Mouse (Mus musculus): ENCODE results near the gene Xpo4.
"Not testable (repeated sequence)": the region's sequence is repeated elsewhere in the genome, so short reads cannot be mapped to it uniquely, and the experiment has no call there.

Gene Xpo4

DNA sequence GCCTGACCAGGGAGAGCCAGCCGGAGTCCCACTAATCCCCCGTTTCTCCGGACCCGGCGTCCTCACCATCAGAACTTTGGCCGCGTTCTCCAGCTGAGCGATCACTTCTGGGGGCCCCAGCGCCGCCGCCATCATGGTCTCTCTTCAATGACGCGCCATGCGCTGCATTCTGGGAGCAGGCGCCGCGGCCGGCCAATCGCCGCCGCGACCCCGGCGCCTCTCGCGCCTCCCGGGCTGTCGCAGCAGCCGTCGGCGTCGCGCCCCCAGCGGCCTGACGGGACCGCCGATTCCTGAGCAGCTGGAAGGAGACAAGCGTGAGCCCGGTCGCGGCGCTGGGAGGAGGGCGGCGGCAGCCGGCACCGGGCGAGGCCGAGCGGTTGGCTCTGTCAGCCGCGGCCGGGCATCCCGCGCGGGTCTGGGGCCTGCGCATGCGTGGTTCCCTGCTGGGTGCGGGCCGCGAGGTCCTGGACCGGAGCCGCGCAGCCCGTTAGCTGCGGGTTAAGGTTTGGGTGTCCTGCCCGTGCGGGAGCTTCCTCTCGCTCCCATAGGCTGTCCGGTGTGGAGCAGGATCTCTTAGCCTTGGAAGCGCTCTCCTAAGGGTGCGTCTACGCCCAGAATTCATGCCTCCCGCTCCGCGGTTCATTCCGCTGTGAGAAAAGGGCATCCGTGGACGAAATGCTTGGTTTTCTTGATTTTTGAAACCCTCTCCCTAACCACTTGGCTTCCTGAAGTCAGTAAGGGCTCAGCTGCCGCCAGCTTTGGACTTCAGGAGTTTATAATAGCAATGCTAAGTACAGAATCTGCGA, at the start of gene Xpo4:
TSS of gene Xpo4 (minus strand) at position 609 of the 806 bp plus-strand sequence.
- DNase-seq (ENCODE audit: low spot score in 2 of 2), result peak; percentile 87 to 89

DNA sequence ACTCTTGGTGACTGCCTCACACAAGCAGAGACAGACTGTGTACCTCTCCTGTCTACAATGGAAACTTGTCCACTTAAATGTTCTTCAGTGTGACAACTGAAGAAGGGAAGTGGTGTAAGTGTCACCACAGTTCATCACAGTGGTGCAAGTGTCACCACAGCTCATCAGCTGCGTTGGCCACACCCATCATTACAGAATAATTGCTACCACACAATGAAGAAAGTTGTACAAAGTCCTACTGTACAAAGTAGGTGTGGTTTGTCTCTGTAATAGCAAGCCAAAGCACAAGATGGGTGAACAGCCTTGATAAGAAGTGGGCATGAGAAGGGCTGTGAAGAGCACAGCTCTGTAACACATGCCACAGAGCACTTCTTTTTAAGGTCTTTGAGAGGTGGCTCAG, 47.7 kb upstream of the Xpo4 start:
- DNase-seq (ENCODE audit: low spot score in 2 of 2), result no peak

DNA sequence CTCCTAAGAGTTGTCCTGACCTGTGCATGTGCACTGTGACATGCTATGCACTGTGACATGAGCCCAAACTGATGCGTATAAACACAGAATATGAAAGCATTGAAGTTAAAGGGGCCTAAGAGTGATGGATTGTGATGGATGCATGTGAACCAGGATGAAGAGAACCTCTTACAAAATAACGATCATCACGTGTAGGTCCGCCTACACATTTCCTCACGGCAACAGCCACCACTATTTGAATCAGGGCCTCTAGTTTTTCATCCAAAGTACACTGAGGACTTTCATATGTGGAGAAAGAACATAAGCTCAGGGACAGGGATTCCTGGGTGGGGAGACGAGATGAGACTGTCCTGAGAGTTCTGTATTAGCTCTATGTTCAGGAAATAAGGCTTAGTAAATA, 45.8 kb upstream of the Xpo4 start:
- DNase-seq (ENCODE audit: low spot score in 2 of 2), result no peak

DNA sequence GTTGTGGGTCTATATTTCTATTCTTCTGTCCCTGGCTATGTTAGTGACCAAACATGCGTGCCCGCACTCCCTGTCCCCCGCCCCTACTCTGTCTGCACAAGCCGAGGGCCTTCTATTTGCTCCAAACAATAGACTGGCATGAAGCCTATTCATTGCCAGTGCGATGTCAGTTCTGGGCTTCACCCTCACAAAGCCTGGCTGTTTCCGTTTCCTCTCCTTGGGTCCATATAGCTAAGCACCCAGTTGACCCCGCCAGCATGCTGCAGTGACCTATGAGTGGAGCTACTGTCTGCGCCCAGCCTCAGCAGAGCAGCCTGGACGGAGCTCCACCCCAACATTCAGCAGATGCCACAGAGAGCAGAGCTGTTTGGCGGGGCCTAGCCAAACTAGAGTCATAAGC, 43.9 kb upstream of the Xpo4 start:
- no peak for DNase-seq (ENCODE audit: low spot score in 2 of 2)

DNA sequence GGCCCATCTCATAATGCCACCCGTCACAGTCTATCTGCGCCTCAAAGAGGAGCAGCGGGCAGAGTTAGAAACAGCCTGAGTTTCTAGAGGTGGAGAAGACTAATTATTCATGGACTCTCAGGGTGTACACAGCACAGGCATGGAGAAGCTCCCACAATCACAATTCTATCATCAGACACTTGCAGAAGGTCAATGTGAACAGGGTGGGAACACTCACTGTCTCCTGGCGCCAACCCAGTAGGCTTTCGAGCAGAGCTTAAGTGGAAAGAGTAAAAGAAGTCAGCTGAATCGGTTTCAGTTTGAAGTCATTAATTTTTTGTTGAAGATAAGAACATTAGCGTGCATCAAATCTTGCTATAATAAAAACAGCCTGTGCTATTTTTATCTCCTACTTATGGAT, 43.4 kb upstream of the Xpo4 start:
- no peak for DNase-seq (ENCODE audit: low spot score in 2 of 2)

DNA sequence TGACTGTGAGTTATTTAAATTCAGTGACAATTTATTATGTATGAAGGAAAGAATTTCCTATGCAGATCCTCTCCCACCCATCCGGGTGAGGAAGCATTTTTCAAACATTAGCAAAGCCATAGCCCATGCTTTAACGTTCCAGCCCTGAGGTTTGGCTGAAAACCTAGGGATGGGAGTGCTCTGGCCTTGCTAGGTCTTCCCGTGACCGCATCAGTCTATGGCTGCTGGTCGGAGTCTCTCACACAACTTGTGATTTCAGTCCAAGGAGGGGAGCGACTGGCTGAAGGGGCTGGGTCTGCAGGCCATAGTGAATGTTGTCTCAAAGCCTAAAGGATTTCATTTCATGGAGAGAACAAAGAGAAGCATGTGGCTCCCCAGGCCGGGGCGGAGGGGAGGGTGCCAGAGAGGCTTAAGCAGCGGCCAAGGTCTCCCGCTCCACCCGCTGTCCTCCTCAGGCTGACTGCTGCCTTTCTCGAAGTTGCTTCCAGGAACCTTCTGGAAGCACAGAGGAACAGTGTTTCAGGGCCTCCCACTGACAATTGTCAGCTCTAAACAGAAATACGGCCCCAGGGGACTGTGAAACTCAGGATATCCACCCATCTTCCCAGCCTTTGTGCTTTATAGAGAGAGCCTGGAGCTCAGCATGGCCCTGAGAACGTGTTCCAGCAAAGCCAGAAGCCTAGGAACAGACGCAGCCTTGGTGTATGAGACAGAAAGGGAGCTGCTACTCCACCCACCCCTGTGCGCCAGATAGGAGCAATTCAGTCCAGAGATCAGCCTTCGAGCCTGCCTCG, 42.1 kb upstream of the Xpo4 start:
- no peak for DNase-seq (ENCODE audit: low spot score in 2 of 2)

DNA sequence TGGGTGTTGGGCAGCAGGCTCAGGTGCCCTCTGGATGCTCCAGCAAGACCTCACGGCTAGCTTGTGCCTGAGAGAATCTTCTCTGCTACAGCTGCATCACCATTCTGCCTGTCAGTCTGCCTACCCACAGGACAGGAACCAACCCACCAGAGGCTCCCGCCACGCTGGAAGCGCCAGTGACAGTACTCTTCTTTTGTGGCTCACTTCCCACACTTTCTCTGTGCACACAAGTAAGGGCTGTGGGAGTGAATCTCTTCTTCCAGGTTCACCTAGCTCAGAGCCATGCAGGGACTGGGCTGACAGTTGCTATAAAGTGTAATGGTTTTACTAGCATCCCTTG, 41.5 kb upstream of the Xpo4 start:
- DNase-seq (ENCODE audit: low spot score in 2 of 2), result no peak

DNA sequence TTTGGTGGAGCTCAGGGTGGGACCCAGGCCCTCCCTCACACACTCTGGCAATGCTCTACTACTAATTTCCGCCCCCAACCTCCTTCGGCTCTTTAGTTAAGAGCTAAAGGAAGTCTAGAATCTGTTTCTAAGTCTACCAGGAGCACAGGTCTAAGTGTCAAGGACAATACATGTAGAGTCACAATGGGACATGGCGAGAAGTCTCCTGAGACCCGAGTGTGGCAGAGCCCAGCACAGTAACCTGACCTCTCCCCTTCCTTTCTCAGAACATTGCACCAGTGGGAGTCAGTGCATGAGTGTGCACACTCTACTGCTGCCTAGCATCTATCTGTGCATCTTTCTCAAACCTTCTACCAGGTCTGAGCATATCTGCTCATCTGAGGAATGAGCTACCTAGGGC, 40.5 kb upstream of the Xpo4 start:
- no peak for DNase-seq (ENCODE audit: low spot score in 2 of 2)

DNA sequence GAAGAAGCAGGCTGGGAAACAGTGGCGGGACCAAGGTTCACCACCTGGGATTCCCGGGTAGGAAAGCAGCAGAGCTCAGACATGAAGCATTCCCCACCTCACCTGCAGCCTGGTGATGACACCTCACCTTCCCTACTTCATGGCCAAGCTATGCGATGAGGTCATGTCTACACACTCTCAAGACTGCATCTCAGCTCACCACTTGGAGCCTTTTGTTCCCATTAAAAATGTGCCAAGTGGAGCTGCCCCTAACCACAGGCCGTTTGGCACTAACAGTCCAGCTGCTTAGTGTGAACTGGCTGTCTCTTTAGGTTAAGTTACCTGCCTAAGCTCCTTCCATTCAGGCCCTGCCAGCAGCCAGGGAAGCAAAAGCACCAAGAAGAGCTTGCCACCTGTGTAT, 39.8 kb upstream of the Xpo4 start:
- DNase-seq (ENCODE audit: low spot score in 2 of 2), result no peak

DNA sequence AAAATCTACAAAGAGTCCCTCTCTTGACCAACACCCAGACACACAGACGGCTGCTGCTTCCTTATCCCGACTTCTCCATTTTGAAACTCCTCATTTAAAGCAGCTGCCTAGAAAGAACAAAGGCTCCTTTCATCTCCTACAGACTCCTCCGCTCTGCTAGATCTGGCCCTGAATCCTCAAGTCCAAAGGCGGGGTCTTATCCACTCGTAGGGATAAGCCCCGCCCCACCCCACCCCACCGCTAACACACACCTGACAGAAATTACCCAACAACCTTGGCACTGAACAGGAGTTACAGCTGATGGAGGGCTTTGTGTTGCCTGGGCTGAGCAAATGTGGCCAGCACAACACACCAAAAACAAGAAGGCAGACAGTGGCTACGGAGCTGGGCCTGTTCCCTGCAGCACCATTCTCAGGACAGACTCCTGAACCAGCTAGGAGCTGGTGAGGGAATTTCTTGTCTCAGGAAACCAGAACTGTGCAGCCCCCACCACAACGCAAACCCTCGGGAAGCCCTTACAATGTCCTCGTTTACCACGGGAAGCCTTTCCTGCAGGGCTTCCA, 36.8 kb upstream of the Xpo4 start:
- no peak for DNase-seq (ENCODE audit: low spot score in 2 of 2)

DNA sequence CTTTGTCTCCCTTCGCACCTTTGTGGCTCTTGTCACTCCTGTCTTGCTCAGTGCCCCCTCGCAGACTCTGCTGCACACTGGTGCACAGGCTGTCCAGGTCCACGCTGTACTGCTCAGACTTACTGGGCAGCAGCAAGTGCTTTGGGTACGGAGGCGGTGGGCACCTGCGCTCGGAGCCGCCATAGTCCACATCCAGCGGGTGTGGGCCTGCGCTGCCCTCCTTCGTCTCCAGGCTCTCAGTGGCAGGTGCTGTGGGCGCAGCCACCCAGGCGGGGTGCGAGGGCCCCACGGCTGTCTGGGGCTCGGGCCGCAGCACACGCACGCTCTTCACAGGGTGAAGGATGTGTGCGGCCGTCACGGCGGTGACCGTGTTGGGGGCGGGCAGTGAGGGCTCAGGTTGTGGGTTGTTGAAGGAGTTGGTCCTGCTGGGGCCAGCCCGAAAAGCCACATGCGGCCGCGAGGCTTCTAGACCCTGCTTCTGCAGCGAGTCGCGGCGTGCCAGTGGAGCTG, 34.3 kb upstream of the Xpo4 start:
- DNase-seq (ENCODE audit: low spot score in 2 of 2), result no peak

DNA sequence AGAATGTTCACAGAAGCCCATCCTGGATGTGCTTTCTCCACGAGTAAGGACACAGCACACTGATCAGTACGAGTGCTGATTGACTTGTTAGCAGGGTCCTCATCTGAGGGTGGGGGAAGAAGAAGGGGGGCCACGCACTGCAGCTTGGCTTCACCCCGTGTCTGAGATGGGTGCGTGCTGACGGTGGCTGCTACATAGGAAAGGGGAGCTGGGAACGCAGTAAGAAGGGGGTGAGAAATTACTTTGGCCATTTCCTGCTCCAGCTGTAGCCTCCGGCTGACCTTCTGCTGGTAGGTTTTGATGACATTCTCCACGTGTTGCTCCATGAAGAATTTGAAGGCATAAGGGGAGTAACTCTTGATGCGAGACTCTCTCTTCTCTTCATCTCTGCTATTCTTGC, 33.8 kb upstream of the Xpo4 start:
- DNase-seq (ENCODE audit: low spot score in 2 of 2), result no peak

DNA sequence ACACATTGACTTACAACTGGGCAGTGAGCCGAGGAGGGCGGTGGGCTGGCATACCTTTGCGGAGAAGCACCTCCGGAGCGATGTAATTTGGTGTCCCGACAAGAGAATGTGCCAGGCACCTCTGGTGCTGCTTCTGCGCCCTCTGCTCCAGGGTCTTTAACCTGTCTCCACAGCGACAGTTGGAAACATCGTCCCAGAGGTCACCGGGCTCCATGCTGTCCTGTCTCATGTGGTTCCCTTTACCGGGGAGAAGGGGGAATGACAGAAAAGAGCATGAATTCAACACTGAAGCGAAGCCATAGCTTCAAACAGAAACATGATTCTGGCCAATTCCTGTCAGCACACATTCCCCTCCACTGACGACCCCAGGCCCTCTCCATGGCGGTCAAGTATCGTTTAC, 30.8 kb upstream of the Xpo4 start:
- DNase-seq (ENCODE audit: low spot score in 2 of 2), result peak in 1 of 2 experiments; percentile 2

DNA sequence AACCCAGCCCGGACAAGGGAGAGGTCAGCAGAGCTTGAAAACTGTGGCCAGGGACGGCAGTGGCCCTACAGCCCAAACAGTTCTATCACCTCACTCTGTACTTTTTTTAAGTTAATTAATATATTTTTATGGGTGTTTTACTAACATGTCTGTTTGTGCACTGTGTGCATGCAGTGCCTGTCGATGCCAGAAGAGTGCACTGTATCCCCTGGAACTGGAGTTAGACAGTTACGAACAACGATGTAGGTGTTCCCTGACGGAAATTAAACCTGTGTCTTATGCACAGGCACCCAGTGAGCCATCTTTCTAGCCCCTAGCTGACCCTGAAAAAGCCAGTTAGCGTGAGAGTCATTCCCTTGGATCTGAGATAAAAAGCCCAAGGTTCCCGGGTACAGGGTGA, 30.3 kb upstream of the Xpo4 start:
- peak in 1 of 2 experiments; percentile 44 for DNase-seq (ENCODE audit: low spot score in 2 of 2)

DNA sequence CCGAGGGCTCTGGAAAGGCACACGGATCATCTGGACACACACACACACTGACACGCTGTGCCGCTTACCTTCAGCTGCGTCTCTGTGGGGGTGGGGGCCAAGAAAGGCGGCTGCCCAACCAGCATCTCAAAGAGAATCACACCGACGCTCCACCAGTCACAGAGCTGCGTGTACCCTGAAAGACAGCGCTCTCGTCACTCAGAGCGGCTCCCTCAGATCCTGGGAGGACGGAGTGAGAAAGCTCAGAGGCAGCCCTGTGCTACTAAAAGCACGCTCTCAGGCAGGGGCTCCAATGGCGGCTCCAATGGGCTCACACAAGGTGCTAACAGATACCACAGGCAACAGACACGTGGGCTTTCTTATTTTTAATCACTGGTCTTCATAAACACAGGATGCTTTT, 29.0 kb upstream of the Xpo4 start:
- no peak for DNase-seq (ENCODE audit: low spot score in 2 of 2)

DNA sequence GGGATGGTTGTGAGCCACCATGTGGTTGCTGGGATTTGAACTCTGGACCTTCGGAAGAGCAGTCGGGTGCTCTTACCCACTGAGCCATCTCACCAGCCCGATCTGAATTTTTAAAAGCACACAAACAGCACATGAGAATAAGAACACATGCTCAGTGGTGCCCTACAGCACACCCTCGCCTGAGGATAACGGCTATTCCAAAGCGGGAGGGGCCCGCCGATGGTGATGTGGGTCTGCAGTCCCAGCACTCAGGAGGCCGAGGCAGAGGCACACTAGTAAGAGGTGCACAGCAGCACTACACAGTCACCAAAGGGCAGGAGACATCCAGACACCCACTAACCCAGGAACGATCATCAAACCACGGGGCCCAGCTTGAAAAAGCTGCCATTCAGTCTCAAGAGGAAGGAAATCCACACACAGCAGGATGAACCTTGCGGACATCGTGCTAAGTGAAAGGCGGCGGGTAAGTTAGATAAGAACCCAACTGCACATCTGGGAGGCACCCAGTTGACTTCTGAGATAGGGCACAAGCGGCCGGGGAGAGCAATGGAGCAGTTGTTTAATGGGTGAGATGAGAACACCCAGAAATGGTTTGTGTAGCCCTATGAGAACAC, 27.4 kb upstream of the Xpo4 start:
- DNase-seq (ENCODE audit: low spot score in 2 of 2), result peak; percentile 37 to 52

DNA sequence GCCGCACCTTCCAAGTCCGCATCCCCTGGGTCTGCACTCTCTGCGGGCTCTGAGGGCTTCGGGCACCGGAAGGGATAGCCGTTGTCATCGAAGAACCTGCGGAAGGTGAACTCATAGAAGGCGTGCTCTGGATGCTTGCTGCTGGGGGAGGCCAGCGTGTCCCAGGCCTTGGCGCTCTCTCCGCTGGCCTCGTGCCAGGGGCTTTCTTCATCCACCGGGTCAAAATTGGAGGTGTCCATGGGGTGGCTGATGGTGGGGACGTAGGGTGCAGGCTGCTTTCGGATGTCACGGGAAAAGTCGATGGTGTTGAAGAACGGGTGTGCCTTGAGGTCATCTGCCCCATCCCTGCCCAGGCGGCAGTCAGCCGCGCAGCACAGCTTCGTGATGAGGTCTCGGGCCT, 26.1 kb upstream of the Xpo4 start:
- DNase-seq (ENCODE audit: low spot score in 2 of 2), result no peak

DNA sequence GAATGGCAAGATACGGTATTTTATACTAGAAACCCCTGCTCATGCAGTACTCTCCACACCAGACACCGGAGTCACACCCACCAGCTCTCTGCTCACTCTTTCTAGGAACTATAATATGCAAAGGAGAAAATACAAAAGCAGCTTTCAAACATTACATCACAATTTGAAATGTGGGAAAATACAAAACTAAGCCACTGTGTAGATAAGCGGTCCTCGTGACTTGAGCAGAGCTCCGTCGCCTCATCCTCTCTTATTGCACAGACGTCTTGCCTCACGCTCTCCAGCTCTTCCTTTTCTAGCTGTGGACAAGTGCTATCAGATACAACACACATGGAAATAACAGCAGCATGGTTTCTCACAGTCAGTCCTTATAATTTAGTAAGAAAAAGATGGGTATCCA, 25.5 kb upstream of the Xpo4 start:
- DNase-seq (ENCODE audit: low spot score in 2 of 2), result no peak

DNA sequence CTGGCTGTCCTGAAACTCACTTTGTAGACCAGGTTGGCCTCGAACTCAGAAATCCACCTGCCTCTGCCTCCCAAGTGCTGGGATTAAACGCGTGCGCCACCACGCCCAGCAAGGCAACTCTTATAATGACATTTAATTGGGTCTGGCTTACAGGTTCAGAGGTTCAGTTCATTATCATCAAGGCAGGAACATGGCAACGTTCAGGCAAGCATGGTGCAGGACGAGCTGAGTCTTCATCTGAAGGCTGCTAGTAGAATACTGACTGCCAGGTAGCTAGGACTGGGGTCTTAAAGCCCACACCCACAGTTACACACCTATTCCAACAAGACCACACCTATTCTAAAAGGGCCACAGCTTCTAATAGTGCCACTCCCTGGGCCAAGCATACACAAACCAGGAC, 22.8 kb upstream of the Xpo4 start:
- not testable (repeated sequence) for DNase-seq (ENCODE audit: low spot score in 2 of 2)

DNA sequence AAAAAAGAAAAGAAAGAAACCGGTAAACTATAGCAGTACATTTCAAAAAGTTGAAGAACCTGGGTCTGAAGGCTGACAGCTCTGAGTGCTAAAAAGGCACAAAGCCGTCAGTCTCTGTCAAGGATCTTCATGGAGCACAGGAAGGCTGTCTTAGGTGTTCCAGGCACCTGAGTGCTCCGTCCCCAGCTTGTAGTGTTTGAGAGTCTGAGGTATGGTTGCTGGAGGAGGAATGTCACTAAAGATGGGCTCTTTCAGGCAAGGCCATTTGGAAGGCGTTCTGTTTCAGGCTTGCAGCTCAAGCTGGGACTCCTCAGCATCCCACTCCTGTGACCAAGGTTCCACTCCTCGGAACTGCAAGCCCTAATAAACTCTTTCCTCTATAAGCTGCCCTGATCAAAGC, 22.2 kb upstream of the Xpo4 start:
- no peak for DNase-seq (ENCODE audit: low spot score in 2 of 2)

DNA sequence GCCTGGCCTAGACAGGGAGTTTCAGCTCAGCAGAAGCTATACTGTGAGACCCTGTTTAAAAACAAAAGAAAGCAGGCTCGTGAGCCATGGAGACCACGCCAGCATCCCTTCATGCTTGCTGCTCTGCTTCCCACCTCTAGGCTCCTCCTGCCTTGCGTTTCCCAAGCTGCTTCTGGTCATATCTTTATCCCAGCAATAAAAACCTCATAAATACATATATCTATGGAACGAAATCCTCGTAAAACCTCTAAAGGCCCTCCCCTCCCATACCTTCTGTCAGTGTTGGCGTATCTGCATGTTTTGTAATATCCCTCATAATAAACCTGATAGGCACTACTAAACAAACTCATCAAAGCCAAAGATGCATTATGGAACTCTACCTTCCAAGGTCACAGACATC, 21.4 kb upstream of the Xpo4 start:
- DNase-seq (ENCODE audit: low spot score in 2 of 2), result no peak

DNA sequence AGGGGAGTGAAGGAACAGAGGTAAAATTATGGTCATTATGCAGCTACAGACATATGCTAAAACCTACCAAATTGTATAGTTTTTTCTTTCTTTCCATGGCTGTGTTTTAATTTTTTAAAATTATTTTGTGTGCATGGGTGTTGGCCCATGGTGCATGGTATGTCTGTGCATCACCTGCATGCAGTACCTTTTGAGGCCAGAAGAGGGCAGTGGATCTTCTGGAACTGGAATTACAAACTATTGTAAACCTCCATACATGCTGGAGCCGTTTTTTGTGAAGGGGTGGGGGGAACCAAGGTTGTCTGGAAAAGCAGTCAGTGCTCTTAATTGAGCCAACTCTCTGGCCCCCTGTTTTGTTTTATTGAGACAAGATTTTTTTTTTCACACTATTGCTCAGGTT, 19.3 kb upstream of the Xpo4 start:
- DNase-seq (ENCODE audit: low spot score in 2 of 2), result peak; percentile 76 to 87

Measured in spleen, postnatal 10 days (tissue).